Mouse (Mus musculus) testis, adult 2 months (tissue): ENCODE data around the gene Smg6.

Source experiments
- CTCF ChIP-seq: fragments of 200-500 bp; IDR thresholded peaks from 2 replicates; pipeline ENCODE4 v1.5.1; 2012; ENCODE audit warnings: low read depth, mild to moderate bottlenecking, inconsistent platforms, low read length, moderate library complexity; ENCODE audit not compliant: control insufficient read depth, insufficient read depth, insufficient replicate concordance
- POLR2A ChIP-seq: fragments of 200-500 bp; IDR thresholded peaks from 2 replicates; pipeline ENCODE4 v1.6.1; 2012; ENCODE audit warnings: low read depth, mild to moderate bottlenecking, inconsistent platforms, low read length, moderate library complexity; ENCODE audit not compliant: control insufficient read depth

- no peak for TF ChIP-seq CTCF
- TF ChIP-seq POLR2A, result no peak
Measured at GRCm38 (mm10) chr11:74929111-74929510, 3.5 kb downstream of the Smg6 start.
